Mouse (Mus musculus): ENCODE measurements around the gene P3h2. TPM values are rescaled to one million over a fixed set of nuclear protein-coding genes. Genes with fewer than 3 reads are reported as not detected.

The P3h2 gene
- polyA plus RNA-seq, 1 experiment from 2014 or later: 3.6 TPM

GRCm38 (mm10) chr16:25959929-25960328, 145.7 kb downstream of the P3h2 start:
- Histone ChIP-seq H3K4me2 (ENCODE audit: low read depth, low read length) (no peak overlapping the region), H3K4me1 (ENCODE audit: control insufficient read depth, insufficient read depth, low read length) (no peaks in the 10 kb centered on the region), H3K36me3 (ENCODE audit: control insufficient read depth, insufficient read depth) (no peaks in the 10 kb centered on the region), H3K27ac (ENCODE audit: low read length) (no peak overlapping the region), H3K27me3 (ENCODE audit: control insufficient read depth, insufficient read depth, low read length) (no peaks in the 10 kb centered on the region), H3K9ac (ENCODE audit: low read length) (no peak overlapping the region), H3K4me3 (ENCODE audit: low read length) (no peak overlapping the region), H3K9me3 (replicated peaks; ENCODE audit: control insufficient read depth, low read length) (no peaks in the 10 kb centered on the region)
- 87% methylated on average over 5 of the region's 5 CpGs for WGBS
- ATAC-seq (replicated peaks; ENCODE audit: extremely low read depth, insufficient read depth, low FRiP score): no peak

DNA sequence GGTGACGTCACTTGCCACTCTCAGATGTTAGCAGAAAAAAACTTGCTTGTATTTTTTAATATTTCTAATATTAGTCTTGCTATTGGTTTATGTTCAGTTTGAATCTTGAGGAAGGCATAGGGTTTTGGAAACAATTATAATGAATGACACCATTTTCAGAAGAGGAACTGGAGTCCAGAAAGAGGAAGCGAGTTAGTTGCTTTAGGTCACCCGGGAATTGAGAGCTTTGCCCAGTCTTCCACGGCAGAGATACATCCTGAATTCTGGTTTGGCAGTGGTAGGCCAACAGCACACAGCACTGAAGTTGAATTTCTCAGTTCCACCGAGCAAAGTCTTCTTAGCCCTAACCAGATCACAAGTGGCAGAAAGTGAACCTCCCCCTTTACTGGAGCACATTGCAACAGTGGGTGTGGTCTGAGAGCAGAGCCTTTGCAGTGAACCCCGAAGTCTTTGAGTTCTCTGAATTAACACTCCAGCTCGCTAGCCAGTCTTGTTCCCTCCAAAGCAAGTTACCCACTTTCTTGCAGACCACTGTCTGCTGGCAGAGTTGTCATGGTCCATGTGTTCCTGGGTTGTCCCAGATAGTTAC, 146.8 kb downstream of the P3h2 start:
- ATAC-seq (replicated peaks; ENCODE audit: extremely low read depth, insufficient read depth, low FRiP score): no peak
- 67% methylated on average over 7 of the region's 7 CpGs for WGBS
- Histone ChIP-seq H3K27ac (ENCODE audit: low read length) (no peak overlapping the region), H3K36me3 (ENCODE audit: control insufficient read depth, insufficient read depth) (no peaks in the 10 kb centered on the region), H3K9me3 (replicated peaks; ENCODE audit: control insufficient read depth, low read length) (no peaks in the 10 kb centered on the region), H3K4me1 (ENCODE audit: control insufficient read depth, insufficient read depth, low read length) (no peaks in the 10 kb centered on the region), H3K27me3 (ENCODE audit: control insufficient read depth, insufficient read depth, low read length) (no peaks in the 10 kb centered on the region), H3K4me2 (ENCODE audit: low read depth, low read length) (no peak overlapping the region), H3K4me3 (ENCODE audit: low read length) (no peak overlapping the region), H3K9ac (ENCODE audit: low read length) (no peak overlapping the region)

DNA sequence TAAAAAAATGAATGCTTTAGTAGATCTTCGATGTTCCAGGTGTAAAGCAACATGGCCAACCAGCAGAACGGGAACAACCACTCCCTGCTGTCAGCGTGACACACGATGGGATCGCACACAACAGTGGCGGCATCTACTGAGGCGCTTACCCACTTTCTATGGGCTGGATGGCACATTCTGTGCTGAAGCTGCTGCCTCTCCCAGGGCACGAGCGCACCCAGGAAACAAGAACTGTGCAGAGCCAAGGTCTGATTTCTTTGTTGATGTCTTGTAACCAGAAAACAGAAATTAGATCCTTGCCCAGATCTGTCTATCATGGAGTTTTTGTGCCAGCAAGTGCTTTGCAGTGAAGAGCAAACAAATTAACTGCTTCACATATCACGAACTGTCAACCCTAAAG, 147.4 kb downstream of the P3h2 start:
- no peak overlapping the region for H3K4me3 ChIP-seq (ENCODE audit: low read length)
- no peaks in the 10 kb centered on the region for H3K27me3 ChIP-seq (ENCODE audit: control insufficient read depth, insufficient read depth, low read length)
- H3K4me1 ChIP-seq (ENCODE audit: control insufficient read depth, insufficient read depth, low read length): no peaks in the 10 kb centered on the region
- no peaks in the 10 kb centered on the region for H3K9me3 ChIP-seq (replicated peaks; ENCODE audit: control insufficient read depth, low read length)
- no peak overlapping the region for H3K27ac ChIP-seq (ENCODE audit: low read length)
- no peaks in the 10 kb centered on the region for H3K36me3 ChIP-seq (ENCODE audit: control insufficient read depth, insufficient read depth)
- no peak overlapping the region for H3K9ac ChIP-seq (ENCODE audit: low read length)
- WGBS: 94% methylated on average over 10 of the region's 10 CpGs
- ATAC-seq (replicated peaks; ENCODE audit: extremely low read depth, insufficient read depth, low FRiP score): no peak
- no peak overlapping the region for H3K4me2 ChIP-seq (ENCODE audit: low read depth, low read length)

DNA sequence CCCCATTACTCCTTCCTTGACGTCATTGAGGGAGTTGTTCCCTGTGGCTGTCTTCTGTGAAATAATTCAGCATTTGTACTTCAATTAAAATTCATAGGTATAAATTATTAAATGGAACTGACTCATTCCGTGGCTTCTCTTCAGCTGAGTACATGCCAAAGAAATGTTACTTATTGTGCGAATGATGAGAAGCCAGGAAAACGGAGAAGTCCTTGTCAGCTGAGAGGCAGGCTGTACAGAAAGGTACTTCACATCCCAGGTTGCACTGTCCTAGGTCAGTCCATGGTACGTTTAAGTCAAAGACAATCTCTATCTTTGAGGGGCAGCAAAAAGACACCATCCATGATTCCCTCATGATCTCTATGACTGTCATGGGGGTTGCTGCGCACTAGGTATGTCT, 148.8 kb downstream of the P3h2 start:
- no peak for ATAC-seq (replicated peaks; ENCODE audit: extremely low read depth, insufficient read depth, low FRiP score)
- Histone ChIP-seq H3K9me3 (replicated peaks; ENCODE audit: control insufficient read depth, low read length) (no peaks in the 10 kb centered on the region), H3K27me3 (ENCODE audit: control insufficient read depth, insufficient read depth, low read length) (no peaks in the 10 kb centered on the region), H3K9ac (ENCODE audit: low read length) (no peak overlapping the region), H3K4me1 (ENCODE audit: control insufficient read depth, insufficient read depth, low read length) (no peaks in the 10 kb centered on the region), H3K27ac (ENCODE audit: low read length) (no peak overlapping the region), H3K4me3 (ENCODE audit: low read length) (no peak overlapping the region), H3K4me2 (ENCODE audit: low read depth, low read length) (no peak overlapping the region), H3K36me3 (ENCODE audit: control insufficient read depth, insufficient read depth) (no peaks in the 10 kb centered on the region)
- 89% methylated on average over 6 of the region's 6 CpGs for WGBS

DNA sequence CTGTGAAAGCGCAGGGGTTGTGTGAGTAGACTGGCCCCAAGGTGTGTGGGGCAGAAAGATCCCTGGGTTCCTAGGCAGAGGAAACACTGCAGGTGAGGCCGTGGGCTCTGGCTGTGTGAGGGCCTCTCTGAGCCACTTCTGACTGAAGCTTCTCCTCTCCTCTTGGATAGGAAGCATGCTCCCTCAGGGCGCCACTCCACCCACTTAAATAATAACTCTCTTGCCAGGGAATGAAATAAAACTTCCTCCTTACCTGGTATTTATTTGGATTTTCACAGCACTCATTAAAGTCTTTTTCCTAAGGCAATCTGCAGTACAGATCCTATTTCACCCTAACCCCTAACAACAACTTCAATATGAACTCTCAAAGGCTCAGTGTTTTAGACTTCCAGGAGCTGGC, 151.0 kb downstream of the P3h2 start:
- H3K4me2 ChIP-seq (ENCODE audit: low read depth, low read length): no peak overlapping the region
- H3K9ac ChIP-seq (ENCODE audit: low read length): no peak overlapping the region
- no peaks in the 10 kb centered on the region for H3K9me3 ChIP-seq (replicated peaks; ENCODE audit: control insufficient read depth, low read length)
- 78% methylated on average over 3 of the region's 3 CpGs for WGBS
- H3K27ac ChIP-seq (ENCODE audit: low read length): no peak overlapping the region
- ATAC-seq (replicated peaks; ENCODE audit: extremely low read depth, insufficient read depth, low FRiP score): no peak
- no peaks in the 10 kb centered on the region for H3K4me1 ChIP-seq (ENCODE audit: control insufficient read depth, insufficient read depth, low read length)
- H3K4me3 ChIP-seq (ENCODE audit: low read length): no peak overlapping the region
- H3K27me3 ChIP-seq (ENCODE audit: control insufficient read depth, insufficient read depth, low read length): no peaks in the 10 kb centered on the region
- no peaks in the 10 kb centered on the region for H3K36me3 ChIP-seq (ENCODE audit: control insufficient read depth, insufficient read depth)

- Histone ChIP-seq H3K4me1 (ENCODE audit: control insufficient read depth, insufficient read depth, low read length) (no peaks in the 10 kb centered on the region), H3K9ac (ENCODE audit: low read length) (no peak overlapping the region), H3K9me3 (replicated peaks; ENCODE audit: control insufficient read depth, low read length) (no peaks in the 10 kb centered on the region), H3K4me2 (ENCODE audit: low read depth, low read length) (no peak overlapping the region), H3K4me3 (ENCODE audit: low read length) (no peak overlapping the region), H3K27me3 (ENCODE audit: control insufficient read depth, insufficient read depth, low read length) (peaks cover 4% of the 10 kb centered on the region; the same call in 1 of the 2 replicates), H3K27ac (ENCODE audit: low read length) (no peak overlapping the region), H3K36me3 (ENCODE audit: control insufficient read depth, insufficient read depth) (no peaks in the 10 kb centered on the region)
- 78% methylated on average over 5 of the region's 5 CpGs for WGBS
- ATAC-seq (replicated peaks; ENCODE audit: extremely low read depth, insufficient read depth, low FRiP score): no peak
These were observed 152.2 kb downstream of the P3h2 start for GRCm38 (mm10) chr16:25953359-25953758.

- H3K27ac ChIP-seq (ENCODE audit: low read length): no peak overlapping the region
- no peak overlapping the region for H3K4me2 ChIP-seq (ENCODE audit: low read depth, low read length)
- H3K9ac ChIP-seq (ENCODE audit: low read length): no peak overlapping the region
- no peaks in the 10 kb centered on the region for H3K4me1 ChIP-seq (ENCODE audit: control insufficient read depth, insufficient read depth, low read length)
- ATAC-seq (replicated peaks; ENCODE audit: extremely low read depth, insufficient read depth, low FRiP score): no peak
- H3K4me3 ChIP-seq (ENCODE audit: low read length): no peak overlapping the region
- no peaks in the 10 kb centered on the region for H3K9me3 ChIP-seq (replicated peaks; ENCODE audit: control insufficient read depth, low read length)
- WGBS: 47% methylated on average over 2 of the region's 2 CpGs
- H3K36me3 ChIP-seq (ENCODE audit: control insufficient read depth, insufficient read depth): no peaks in the 10 kb centered on the region
- peaks cover 4% of the 10 kb centered on the region; the same call in 1 of the 2 replicates for H3K27me3 ChIP-seq (ENCODE audit: control insufficient read depth, insufficient read depth, low read length)
These were observed 153.6 kb downstream of the P3h2 start for GRCm38 (mm10) chr16:25952005-25952404.

- no peaks in the 10 kb centered on the region for H3K9me3 ChIP-seq (replicated peaks; ENCODE audit: control insufficient read depth, low read length)
- H3K4me2 ChIP-seq (ENCODE audit: low read depth, low read length): no peak overlapping the region
- 55% methylated on average over 1 of the region's 1 CpGs for WGBS
These were observed 157.5 kb downstream of the P3h2 start for GRCm38 (mm10) chr16:25948067-25948466.

DNA sequence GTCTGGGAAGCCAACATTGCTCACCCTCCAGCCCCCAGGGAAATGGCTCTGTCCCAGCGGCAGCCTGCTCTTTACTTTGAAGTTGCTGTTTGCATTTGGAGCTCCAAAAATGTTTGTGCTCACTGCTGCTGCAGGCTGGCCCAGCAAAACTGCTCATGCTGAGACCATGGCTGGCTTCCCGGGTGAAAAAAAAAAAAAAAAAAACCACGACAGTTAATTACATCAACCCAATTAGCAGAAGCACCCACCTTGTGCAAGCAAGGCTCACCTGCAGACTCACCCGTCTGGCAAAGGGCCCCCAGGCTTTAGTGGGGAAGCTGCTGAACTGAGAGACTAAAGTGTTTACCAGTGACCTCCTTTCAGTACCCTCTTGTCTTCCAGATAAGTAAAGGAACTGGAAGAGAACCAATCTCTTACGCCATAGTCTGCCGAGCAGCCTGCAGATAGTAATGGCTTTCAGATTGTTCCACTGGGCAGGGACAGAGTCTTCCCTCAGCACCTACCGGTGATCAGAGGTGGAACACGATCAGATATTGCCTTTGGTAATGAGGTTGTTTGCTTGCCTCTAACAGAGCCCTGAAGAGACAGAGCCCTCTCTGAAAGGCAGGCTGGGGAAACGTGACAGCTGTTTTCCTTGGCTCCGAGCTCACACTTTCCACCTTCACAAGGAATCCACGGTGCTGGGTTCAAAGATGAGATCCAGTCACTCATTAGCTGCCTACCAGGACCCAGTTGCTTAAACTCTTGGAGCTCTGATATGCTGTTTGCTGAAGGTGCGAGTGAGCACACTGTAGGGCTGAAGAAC, 160.2 kb downstream of the P3h2 start:
- peak; percentile 72 for ATAC-seq (replicated peaks; ENCODE audit: extremely low read depth, insufficient read depth, low FRiP score)
- peaks cover 8% of the 10 kb centered on the region for H3K27me3 ChIP-seq (ENCODE audit: control insufficient read depth, insufficient read depth, low read length)
- 21% methylated on average over 12 of the region's 12 CpGs for WGBS
- no peak overlapping the region for H3K27ac ChIP-seq (ENCODE audit: low read length)
- H3K9me3 ChIP-seq (replicated peaks; ENCODE audit: control insufficient read depth, low read length): no peaks in the 10 kb centered on the region; the same call in 1 of the 2 replicates
- H3K4me3 ChIP-seq (ENCODE audit: low read length): no peak overlapping the region
- no peak overlapping the region for H3K9ac ChIP-seq (ENCODE audit: low read length)
- no peaks in the 10 kb centered on the region for H3K36me3 ChIP-seq (ENCODE audit: control insufficient read depth, insufficient read depth)
- peaks cover 20% of the 10 kb centered on the region for H3K4me1 ChIP-seq (ENCODE audit: control insufficient read depth, insufficient read depth, low read length)
- H3K4me2 ChIP-seq (ENCODE audit: low read depth, low read length): peak overlapping the region; percentile 15

More at GRCm38 (mm10) chr16:25948067-25948466, 157.5 kb downstream of the P3h2 start:
- no peaks in the 10 kb centered on the region for H3K36me3 ChIP-seq (ENCODE audit: control insufficient read depth, insufficient read depth)
- H3K27me3 ChIP-seq (ENCODE audit: control insufficient read depth, insufficient read depth, low read length): peaks cover 8% of the 10 kb centered on the region
- no peak overlapping the region for H3K9ac ChIP-seq (ENCODE audit: low read length)
- H3K4me3 ChIP-seq (ENCODE audit: low read length): no peak overlapping the region
- peaks cover 9% of the 10 kb centered on the region; the same call in 1 of the 2 replicates for H3K4me1 ChIP-seq (ENCODE audit: control insufficient read depth, insufficient read depth, low read length)
- ATAC-seq (replicated peaks; ENCODE audit: extremely low read depth, insufficient read depth, low FRiP score): no peak
- H3K27ac ChIP-seq (ENCODE audit: low read length): no peak overlapping the region
